Mouse (Mus musculus): ENCODE data around the gene Amz2. TPM values are rescaled to one million over a fixed set of nuclear protein-coding genes. Genes with fewer than 3 reads are reported as not detected.
A peak's percentile ranks its signal among the peaks of the same experiment; 100 is the strongest.

Gene Amz2
- total and polyA plus RNA-seq, 3 experiments, result 50.2 to 57.5 (median 52.4) TPM

DNA sequence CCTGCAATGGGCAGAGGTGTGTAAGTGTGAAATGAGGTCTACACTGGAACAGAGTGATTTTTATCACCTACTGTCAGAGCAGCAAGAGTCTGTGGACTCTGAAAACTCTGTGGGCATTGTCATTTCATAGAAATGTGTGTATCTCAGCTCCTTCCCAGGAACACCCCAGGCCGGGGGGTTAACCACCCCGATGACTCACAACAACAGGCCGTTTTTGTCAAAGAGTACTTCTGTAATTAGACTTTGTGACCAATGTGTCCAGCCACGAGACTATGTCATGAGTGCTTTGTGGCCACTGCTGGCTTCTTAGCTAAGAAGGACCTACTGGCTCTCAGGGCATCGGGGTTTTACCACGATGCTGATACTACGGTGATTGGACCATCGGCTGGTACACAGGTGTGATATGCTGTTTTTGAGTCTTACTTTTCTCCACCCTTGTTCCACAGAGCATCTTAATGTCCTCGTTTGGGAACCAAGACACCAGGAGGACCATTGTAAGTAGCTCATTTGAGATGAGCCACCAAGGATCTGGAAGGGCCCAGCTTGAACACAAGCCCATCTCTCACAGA is 8.2 kb upstream of the Amz2 start:
- 72% methylated on average over 9 of the region's 9 CpGs for WGBS
- H3K9ac ChIP-seq (ENCODE audit: low read depth, low read length), result no peak overlapping the region
- H3K36me3 ChIP-seq (ENCODE audit: control insufficient read depth, insufficient read depth, low read length), result no peaks in the 10 kb centered on the region
- H3K27ac ChIP-seq, result no peak overlapping the region
- intact Hi-C loops (cut with DNase I), result no loop called here
- H3K4me3 ChIP-seq, result no peak overlapping the region
- DNase-seq, result no peak
- no peaks in the 10 kb centered on the region for H3K4me1 ChIP-seq (ENCODE audit: control insufficient read depth, insufficient read depth, low read length)
- H3K27me3 ChIP-seq (ENCODE audit: control insufficient read depth, insufficient read depth, low read length), result no peaks in the 10 kb centered on the region
- no peaks in the 10 kb centered on the region for H3K79me2 ChIP-seq (replicated peaks; ENCODE audit: control insufficient read depth, insufficient read depth, low read length)
- TF ChIP-seq POLR2A (IDR thresholded peaks at IDR 0.05; ENCODE audit: insufficient read depth, low read depth, low read length), result no peak
- TF ChIP-seq EP300 (IDR thresholded peaks at IDR 0.05; ENCODE audit: insufficient read depth, low read depth, low read length), result no peak
- no peak for TF ChIP-seq CTCF (IDR thresholded peaks at IDR 0.05)

DNA sequence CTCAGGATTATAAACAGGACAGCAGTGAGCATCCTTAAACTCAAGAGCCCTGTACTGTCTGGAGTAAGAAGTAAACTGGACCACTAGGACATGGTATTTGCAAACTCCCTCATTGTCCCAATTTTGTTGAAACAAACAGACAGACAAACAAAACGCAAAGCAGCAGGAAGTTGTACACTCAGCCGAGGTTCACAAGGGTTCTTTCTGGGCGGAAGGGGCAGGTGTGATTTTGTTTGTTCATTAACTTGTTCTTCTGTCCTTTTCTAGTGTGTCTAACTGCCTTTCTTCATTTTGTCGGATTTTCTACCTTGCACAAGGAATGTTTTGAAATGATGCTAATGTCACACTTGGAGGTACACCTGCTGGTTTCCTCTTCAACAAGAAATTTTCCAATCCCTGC is 6.3 kb upstream of the Amz2 start:
- intact Hi-C loops (cut with DNase I), result no loop called here
- no peaks in the 10 kb centered on the region for H3K27me3 ChIP-seq (ENCODE audit: control insufficient read depth, insufficient read depth, low read length)
- no peak overlapping the region for H3K4me3 ChIP-seq
- no peak overlapping the region for H3K27ac ChIP-seq
- no peak overlapping the region for H3K9ac ChIP-seq (ENCODE audit: low read depth, low read length)
- no peaks in the 10 kb centered on the region for H3K79me2 ChIP-seq (replicated peaks; ENCODE audit: control insufficient read depth, insufficient read depth, low read length)
- H3K4me1 ChIP-seq (ENCODE audit: control insufficient read depth, insufficient read depth, low read length), result no peaks in the 10 kb centered on the region
- 53% methylated on average over 4 of the region's 4 CpGs for WGBS
- no peak for DNase-seq
- no peaks in the 10 kb centered on the region for H3K36me3 ChIP-seq (ENCODE audit: control insufficient read depth, insufficient read depth, low read length)
- TF ChIP-seq POLR2A (IDR thresholded peaks at IDR 0.05; ENCODE audit: insufficient read depth, low read depth, low read length) (no peak), EP300 (IDR thresholded peaks at IDR 0.05; ENCODE audit: insufficient read depth, low read depth, low read length) (no peak), CTCF (IDR thresholded peaks at IDR 0.05) (no peak)

DNA sequence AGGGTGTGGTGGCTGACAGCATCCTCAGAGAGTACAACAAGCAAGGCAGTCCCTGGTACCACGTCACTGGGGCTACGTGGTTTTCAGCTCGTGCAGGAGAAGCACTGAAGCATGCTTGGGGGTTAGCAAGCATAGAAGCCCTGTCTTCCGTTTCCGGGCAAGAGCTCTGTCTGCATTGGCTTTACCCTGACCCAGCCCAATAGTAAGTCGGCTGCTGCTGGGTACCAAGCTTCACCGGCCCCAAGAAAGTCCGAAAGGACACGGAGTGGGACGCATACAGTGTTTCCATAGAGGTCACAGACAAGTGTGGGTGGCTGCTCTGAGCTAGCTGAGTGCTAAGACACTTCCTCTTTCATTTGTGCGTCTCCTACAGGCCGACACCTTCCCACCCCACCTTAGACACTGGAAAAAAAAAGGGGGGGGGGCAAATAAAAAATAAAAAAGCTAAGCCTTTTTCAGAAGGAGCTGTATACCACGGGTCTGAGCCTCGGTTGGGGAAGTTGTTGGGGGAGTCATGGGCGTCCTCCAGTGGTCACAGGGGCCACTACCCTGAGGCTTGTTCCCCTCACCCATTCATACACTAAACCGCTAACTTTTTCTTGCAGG is 5.7 kb upstream of the Amz2 start:
- Histone ChIP-seq H3K27me3 (ENCODE audit: control insufficient read depth, insufficient read depth, low read length) (no peaks in the 10 kb centered on the region), H3K27ac (no peak overlapping the region), H3K36me3 (ENCODE audit: control insufficient read depth, insufficient read depth, low read length) (no peaks in the 10 kb centered on the region), H3K4me1 (ENCODE audit: control insufficient read depth, insufficient read depth, low read length) (no peaks in the 10 kb centered on the region), H3K9ac (ENCODE audit: low read depth, low read length) (no peak overlapping the region), H3K4me3 (no peak overlapping the region), H3K79me2 (replicated peaks; ENCODE audit: control insufficient read depth, insufficient read depth, low read length) (no peaks in the 10 kb centered on the region)
- WGBS, result 41% methylated on average over 16 of the region's 16 CpGs
- TF ChIP-seq EP300 (IDR thresholded peaks at IDR 0.05; ENCODE audit: insufficient read depth, low read depth, low read length) (no peak), POLR2A (IDR thresholded peaks at IDR 0.05; ENCODE audit: insufficient read depth, low read depth, low read length) (no peak), CTCF (IDR thresholded peaks at IDR 0.05) (no peak)
- DNase-seq, result peak in 1 of 2 experiments; percentile 43
- intact Hi-C loops (cut with DNase I), result loop anchor here (5.0 kb wide), 1 partner anchor 38 kb away; no protein-coding TSS in a partner anchor

DNA sequence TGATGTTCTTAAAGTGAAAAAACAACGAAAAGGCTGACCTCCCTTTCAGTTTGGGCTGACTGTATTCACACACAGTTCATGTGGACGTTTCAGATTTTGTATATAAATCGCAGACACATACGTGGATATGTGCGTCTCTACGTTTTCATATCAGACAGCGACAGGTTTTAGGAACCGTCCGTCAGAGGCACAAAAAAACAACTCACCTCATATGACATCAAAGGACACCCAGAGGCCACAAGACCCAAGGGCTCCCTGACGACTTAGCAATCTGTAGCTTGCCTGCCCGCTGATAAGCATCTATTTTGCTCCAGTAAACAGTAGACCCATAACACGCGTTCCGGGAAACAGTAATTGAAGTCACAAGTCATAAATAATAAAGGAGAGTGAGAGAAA is 5.2 kb upstream of the Amz2 start:
- H3K27ac ChIP-seq, result no peak overlapping the region
- intact Hi-C loops (cut with DNase I), result loop anchor here (5.0 kb wide), 1 partner anchor 38 kb away; no protein-coding TSS in a partner anchor
- no peaks in the 10 kb centered on the region for H3K4me1 ChIP-seq (ENCODE audit: control insufficient read depth, insufficient read depth, low read length)
- H3K4me3 ChIP-seq, result no peak overlapping the region
- H3K36me3 ChIP-seq (ENCODE audit: control insufficient read depth, insufficient read depth, low read length), result no peaks in the 10 kb centered on the region
- no peaks in the 10 kb centered on the region for H3K79me2 ChIP-seq (replicated peaks; ENCODE audit: control insufficient read depth, insufficient read depth, low read length)
- TF ChIP-seq EP300 (IDR thresholded peaks at IDR 0.05; ENCODE audit: insufficient read depth, low read depth, low read length) (no peak), CTCF (IDR thresholded peaks at IDR 0.05) (no peak), POLR2A (IDR thresholded peaks at IDR 0.05; ENCODE audit: insufficient read depth, low read depth, low read length) (no peak)
- H3K27me3 ChIP-seq (ENCODE audit: control insufficient read depth, insufficient read depth, low read length), result no peaks in the 10 kb centered on the region
- 87% methylated on average over 14 of the region's 14 CpGs for WGBS
- no peak overlapping the region for H3K9ac ChIP-seq (ENCODE audit: low read depth, low read length)
- DNase-seq, result no peak

DNA sequence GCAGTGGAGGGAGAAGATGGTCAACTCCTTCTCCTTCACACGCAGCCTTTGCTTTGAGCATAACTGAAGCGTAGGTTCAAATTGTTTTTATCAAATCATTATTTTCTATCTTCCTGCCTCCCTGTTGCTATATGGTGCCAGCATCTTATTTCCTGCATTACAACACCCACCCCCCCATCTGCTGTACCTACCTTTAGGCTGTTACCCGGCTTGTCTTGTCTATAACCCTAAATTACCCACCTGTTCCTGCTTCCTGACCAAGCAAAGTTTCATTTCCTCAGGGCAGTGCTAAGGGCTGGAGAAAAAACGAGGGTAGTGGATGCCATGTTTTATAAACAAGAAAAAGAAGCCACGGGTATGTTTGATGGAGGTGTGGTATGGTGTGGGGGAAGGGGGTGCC is 4.5 kb upstream of the Amz2 start:
- TF ChIP-seq CTCF (IDR thresholded peaks at IDR 0.05) (no peak), POLR2A (IDR thresholded peaks at IDR 0.05; ENCODE audit: insufficient read depth, low read depth, low read length) (no peak), EP300 (IDR thresholded peaks at IDR 0.05; ENCODE audit: insufficient read depth, low read depth, low read length) (no peak)
- no peaks in the 10 kb centered on the region for H3K4me1 ChIP-seq (ENCODE audit: control insufficient read depth, insufficient read depth, low read length)
- no peak overlapping the region for H3K9ac ChIP-seq (ENCODE audit: low read depth, low read length)
- no peaks in the 10 kb centered on the region for H3K36me3 ChIP-seq (ENCODE audit: control insufficient read depth, insufficient read depth, low read length)
- WGBS, result 81% methylated on average over 5 of the region's 5 CpGs
- no peak for DNase-seq
- H3K79me2 ChIP-seq (replicated peaks; ENCODE audit: control insufficient read depth, insufficient read depth, low read length), result no peaks in the 10 kb centered on the region
- H3K27me3 ChIP-seq (ENCODE audit: control insufficient read depth, insufficient read depth, low read length), result no peaks in the 10 kb centered on the region
- intact Hi-C loops (cut with DNase I), result loop anchor here (5.0 kb wide), 1 partner anchor 39 kb away; no protein-coding TSS in a partner anchor
- H3K4me3 ChIP-seq, result no peak overlapping the region
- H3K27ac ChIP-seq, result no peak overlapping the region

DNA sequence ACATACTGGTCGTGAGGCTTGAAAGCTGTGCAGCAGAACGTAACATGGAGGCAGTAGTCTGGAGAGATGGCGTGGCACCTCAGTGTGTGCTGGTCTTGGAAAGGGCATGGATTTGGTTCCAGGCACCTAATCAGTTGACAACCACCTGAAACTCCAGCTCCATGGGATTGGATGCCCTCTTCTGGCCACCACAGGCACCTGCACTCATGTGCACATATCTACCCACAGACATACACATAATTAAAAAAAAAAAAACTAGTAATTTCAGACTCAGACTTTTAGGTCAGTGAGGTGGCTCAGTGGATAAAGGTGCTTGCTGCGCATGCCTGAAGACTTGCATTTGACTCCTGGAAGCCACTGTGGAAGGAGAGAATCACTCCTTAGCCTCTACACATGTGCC is 3.5 kb upstream of the Amz2 start:
- intact Hi-C loops (cut with DNase I), result loop anchor here (5.0 kb wide), 1 partner anchor 40 kb away; no protein-coding TSS in a partner anchor
- Histone ChIP-seq H3K27me3 (ENCODE audit: control insufficient read depth, insufficient read depth, low read length) (no peaks in the 10 kb centered on the region), H3K9ac (ENCODE audit: low read depth, low read length) (no peak overlapping the region), H3K27ac (no peak overlapping the region), H3K36me3 (ENCODE audit: control insufficient read depth, insufficient read depth, low read length) (no peaks in the 10 kb centered on the region), H3K79me2 (replicated peaks; ENCODE audit: control insufficient read depth, insufficient read depth, low read length) (no peaks in the 10 kb centered on the region), H3K4me3 (no peak overlapping the region), H3K4me1 (ENCODE audit: control insufficient read depth, insufficient read depth, low read length) (no peaks in the 10 kb centered on the region; the same call in none of the 2 replicates)
- TF ChIP-seq EP300 (IDR thresholded peaks at IDR 0.05; ENCODE audit: insufficient read depth, low read depth, low read length), result no peak
- TF ChIP-seq POLR2A (IDR thresholded peaks at IDR 0.05; ENCODE audit: insufficient read depth, low read depth, low read length), result no peak
- TF ChIP-seq CTCF (IDR thresholded peaks at IDR 0.05), result 0 out of 2 replicates have a peak, but pooled peaks have one; percentile 2
- WGBS, result over 99% methylated on average over 4 of the region's 4 CpGs
- no peak for DNase-seq

All from heart, adult 2 months (tissue).